Mouse (Mus musculus) E14TG2a.4 (cell line): Measurements from ENCODE around the gene Tedc2.

ENCODE experiments used
- CTCF ChIP-seq: conservative IDR thresholded peaks from 2 replicates; pipeline ENCODE4 v1.5.1; 2014; ENCODE audit warnings: low read length
- NANOG ChIP-seq: IDR thresholded peaks from 2 replicates; pipeline ENCODE4 v1.6.1; 2014; ENCODE audit warnings: borderline replicate concordance, low read length, mixed read lengths

GRCm38 (mm10) chr17:24197032-24197824, 23.4 kb downstream of the Tedc2 start:
- TF ChIP-seq CTCF (no peak), NANOG (no peak)
